Mouse (Mus musculus) myocyte (in vitro differentiated cells): ENCODE results near the gene Slc28a3. TPM values are rescaled to one million over a fixed set of nuclear protein-coding genes. Genes with fewer than 3 reads are reported as not detected.

ENCODE experiments used
- H3K27me3 ChIP-seq: one replicate; pipeline ENCODE4 v1.6.1; 2011; ENCODE audit not compliant: control insufficient read depth, insufficient read depth, insufficient read length
- H3K36me3 ChIP-seq: one replicate; pipeline ENCODE4 v1.6.1; 2011; ENCODE audit not compliant: control insufficient read depth, insufficient read depth
- H3K4me2 ChIP-seq: one replicate; pipeline ENCODE4 v1.6.1; 2011; ENCODE audit warnings: low read depth, control low read depth
- H3K4me3 ChIP-seq: one replicate; pipeline ENCODE4 v1.5.1; 2011; ENCODE audit warnings: mild to moderate bottlenecking, control low read depth, moderate library complexity
- H3K79me2 ChIP-seq: one replicate; pipeline ENCODE4 v1.6.1; 2011; ENCODE audit not compliant: control insufficient read depth, insufficient read depth
- H3ac ChIP-seq: one replicate; pipeline ENCODE4 v1.6.1; 2011; ENCODE audit not compliant: control insufficient read depth, insufficient read length
- CEBPB ChIP-seq: IDR thresholded peaks from 2 replicates; pipeline ENCODE4 v1.6.1; 2011; ENCODE audit warnings: mild to moderate bottlenecking, moderate library complexity; ENCODE audit not compliant: poor library complexity, insufficient read depth, severe bottlenecking
- E2F4 ChIP-seq: IDR thresholded peaks from one replicate; pipeline ENCODE4 v1.6.1; 2011; ENCODE audit warnings: mild to moderate bottlenecking, control low read depth, moderate library complexity; ENCODE audit not compliant: insufficient read depth
- MAX ChIP-seq: IDR thresholded peaks from one replicate; pipeline ENCODE4 v1.6.1; 2011; ENCODE audit warnings: low read depth, mild to moderate bottlenecking, control low read depth
- MYOD1 ChIP-seq, 3 experiments: IDR thresholded peaks; one replicate each; pipeline ENCODE4 v1.6.1; 2011; ENCODE audit warnings: control low read depth in 2 of 3, low read depth in 2 of 3, mild to moderate bottlenecking in 2 of 3, moderate library complexity in 1 of 3; ENCODE audit not compliant: insufficient read length in 2 of 3, control insufficient read depth in 1 of 3
- MYOG ChIP-seq, 3 experiments: IDR thresholded peaks; one replicate each; pipeline ENCODE4 v1.6.1; 2011; ENCODE audit warnings: control low read depth in 2 of 3, low read depth in 2 of 3, mild to moderate bottlenecking in 2 of 3; ENCODE audit not compliant: insufficient read length in 2 of 3, control insufficient read depth in 1 of 3, insufficient read depth in 1 of 3
- POLR2A ChIP-seq: IDR thresholded peaks from one replicate; pipeline ENCODE4 v1.6.1; 2011; ENCODE audit warnings: low read depth, mild to moderate bottlenecking, control low read depth, moderate library complexity; ENCODE audit not compliant: insufficient read length
- POLR2AphosphoS2 ChIP-seq: IDR thresholded peaks from one replicate; pipeline ENCODE4 v1.6.1; 2011; ENCODE audit warnings: low read depth, control low read depth; ENCODE audit not compliant: insufficient read length
- REST ChIP-seq: IDR thresholded peaks from one replicate; pipeline ENCODE4 v1.6.1; 2011; ENCODE audit warnings: mild to moderate bottlenecking, control low read depth, moderate library complexity; ENCODE audit not compliant: insufficient read depth, insufficient read length
- SRF ChIP-seq: IDR thresholded peaks from one replicate; pipeline ENCODE4 v1.6.1; 2011; ENCODE audit warnings: low read depth; ENCODE audit not compliant: control insufficient read depth, insufficient read length
- TCF12 ChIP-seq: IDR thresholded peaks from one replicate; pipeline ENCODE4 v1.6.1; 2011; ENCODE audit warnings: mild to moderate bottlenecking, control low read depth; ENCODE audit not compliant: poor library complexity, insufficient read depth, severe bottlenecking
- TCF3 ChIP-seq: IDR thresholded peaks from one replicate; pipeline ENCODE4 v1.6.1; 2011; ENCODE audit warnings: low read depth, control low read depth; ENCODE audit not compliant: insufficient read length
- USF1 ChIP-seq: IDR thresholded peaks from one replicate; pipeline ENCODE4 v1.6.1; 2011; ENCODE audit warnings: low read depth, mild to moderate bottlenecking, control low read depth, moderate library complexity
- polyA plus RNA-seq: library from polyadenylated mRNA; unstranded; fragments of >200 nt; fragmentation: generic; extraction: Trizol; gene quantifications from one replicate; pipeline ENCODE4 v1.2.1, GENCODE M21; 2012; ENCODE audit warnings: missing spikeins

Slc28a3 gene
- polyA plus RNA-seq, result not detected

DNA sequence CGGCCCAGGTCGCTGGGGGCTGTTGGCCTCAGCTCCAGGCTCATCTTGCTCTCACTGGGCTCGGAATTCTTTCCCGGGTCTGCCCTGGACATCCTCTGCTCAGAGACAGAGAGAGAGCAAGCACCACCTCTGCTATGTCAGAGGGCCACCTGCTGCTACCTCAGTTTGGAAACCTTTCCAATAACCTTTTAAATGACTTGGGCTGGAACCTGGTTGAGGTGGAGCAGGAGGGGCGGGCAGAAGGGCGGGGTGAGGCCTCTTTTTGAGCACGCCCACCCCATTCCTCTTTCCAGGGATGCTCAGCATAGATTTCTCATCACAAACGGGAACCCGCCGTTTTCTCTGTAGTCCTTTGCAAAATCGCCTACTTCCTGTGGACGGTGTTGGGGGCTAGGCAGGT, at the start of gene Slc28a3:
Slc28a3 (minus strand) TSS at position 162 of the 400 bp plus-strand sequence.
- Histone ChIP-seq H3K79me2 (no peaks in the 10 kb centered on the region), H3K27me3 (peaks cover 53% of the 10 kb centered on the region), H3K4me2 (no peak within 1 kb of the TSS), H3ac (no peak within 1 kb of the TSS), H3K4me3 (no peak within 1 kb of the TSS), H3K36me3 (no peaks in the 10 kb centered on the region)
- no peak for TF ChIP-seq CEBPB
- no peak for TF ChIP-seq USF1
- TF ChIP-seq TCF3, result no peak
- no peak for TF ChIP-seq POLR2AphosphoS2
- TF ChIP-seq MAX, result no peak

DNA sequence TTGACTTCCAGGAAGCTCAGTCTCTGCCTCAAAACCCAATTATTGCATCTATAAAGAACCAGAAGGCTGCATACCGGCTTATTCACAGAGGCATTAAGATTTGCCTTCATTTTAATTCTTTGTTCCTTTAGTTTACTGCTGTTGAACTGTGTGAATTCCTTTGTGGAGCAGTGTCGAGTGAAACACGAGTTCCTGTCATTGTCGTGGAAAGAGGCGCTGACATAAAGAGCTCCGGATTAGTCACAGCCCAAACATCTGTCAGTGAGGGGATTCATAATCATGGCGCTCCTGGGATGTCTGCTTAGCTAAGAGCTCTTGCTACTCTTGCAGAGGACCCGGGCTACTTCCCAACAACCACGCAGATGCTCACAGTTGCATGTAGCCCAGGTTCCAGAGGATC, 47.3 kb upstream of the Slc28a3 start:
- H3ac ChIP-seq, result no peak overlapping the region
- no peak overlapping the region for H3K4me3 ChIP-seq
- TF ChIP-seq MAX (no peak), TCF12 (no peak), MYOD1 (IDR thresholded peaks at IDR 0.05; ENCODE audit: control insufficient read depth in 1 of 3, insufficient read length in 2 of 3, low read depth in 2 of 3) (no peak), USF1 (no peak), POLR2A (no peak), REST (no peak), E2F4 (no peak), CEBPB (no peak), SRF (no peak), POLR2AphosphoS2 (no peak), TCF3 (no peak), MYOG (IDR thresholded peaks at IDR 0.05; ENCODE audit: control insufficient read depth in 1 of 3, insufficient read depth in 1 of 3, insufficient read length in 2 of 3, low read depth in 2 of 3) (no peak)
- no peaks in the 10 kb centered on the region for H3K36me3 ChIP-seq
- H3K4me2 ChIP-seq, result no peak overlapping the region
- H3K79me2 ChIP-seq, result no peaks in the 10 kb centered on the region
- H3K27me3 ChIP-seq, result no peaks in the 10 kb centered on the region

DNA sequence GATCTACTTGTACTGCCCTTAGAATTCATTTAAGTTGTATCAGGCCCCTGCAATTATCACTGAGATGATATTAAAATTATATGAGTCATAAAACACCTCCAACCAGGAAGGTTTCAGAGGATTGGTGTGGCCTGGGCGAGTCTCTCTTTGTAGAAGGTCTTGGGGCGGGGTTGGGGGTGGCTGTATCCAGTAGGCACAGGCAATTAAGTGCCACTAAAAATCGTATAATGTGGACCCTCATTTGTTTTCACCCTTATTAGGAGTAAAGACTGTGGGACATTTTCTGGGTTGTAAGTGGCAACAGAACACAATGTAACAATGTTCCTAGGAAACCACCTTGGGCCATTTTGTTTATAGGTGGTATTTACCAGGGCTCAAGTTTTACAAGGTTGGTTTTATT, 46.2 kb upstream of the Slc28a3 start:
- no peaks in the 10 kb centered on the region for H3K36me3 ChIP-seq
- H3K27me3 ChIP-seq, result no peaks in the 10 kb centered on the region
- no peak overlapping the region for H3K4me3 ChIP-seq
- H3ac ChIP-seq, result no peak overlapping the region
- no peak overlapping the region for H3K4me2 ChIP-seq
- H3K79me2 ChIP-seq, result no peaks in the 10 kb centered on the region
- TF ChIP-seq TCF3, result no peak
- no peak for TF ChIP-seq MYOG (IDR thresholded peaks at IDR 0.05; ENCODE audit: control insufficient read depth in 1 of 3, insufficient read depth in 1 of 3, insufficient read length in 2 of 3, low read depth in 2 of 3)
- no peak for TF ChIP-seq E2F4
- TF ChIP-seq POLR2A, result no peak
- no peak for TF ChIP-seq POLR2AphosphoS2
- no peak for TF ChIP-seq SRF
- TF ChIP-seq CEBPB, result no peak
- no peak for TF ChIP-seq REST
- TF ChIP-seq USF1, result no peak
- TF ChIP-seq MAX, result no peak
- TF ChIP-seq TCF12, result no peak
- no peak for TF ChIP-seq MYOD1 (IDR thresholded peaks at IDR 0.05; ENCODE audit: control insufficient read depth in 1 of 3, insufficient read length in 2 of 3, low read depth in 2 of 3)

DNA sequence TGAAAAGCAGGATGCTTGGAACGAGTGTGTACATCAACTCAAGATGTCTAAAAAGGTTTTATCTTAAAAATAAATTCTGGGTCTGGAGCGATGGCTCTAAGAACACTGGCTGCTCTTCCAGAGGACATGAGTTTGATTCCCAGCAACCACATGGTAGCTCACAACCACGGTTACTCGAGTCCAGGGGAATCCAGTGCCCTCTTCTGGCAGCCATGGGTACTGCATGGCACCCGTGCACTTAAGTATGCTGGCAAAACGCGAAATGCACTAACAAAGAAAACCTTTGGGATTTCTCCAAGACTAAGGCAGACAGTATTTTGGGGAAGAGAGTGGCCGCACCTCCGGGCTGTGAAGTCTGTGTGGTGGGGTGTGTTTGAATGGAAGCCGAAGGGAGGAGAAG, 44.9 kb upstream of the Slc28a3 start:
- H3K36me3 ChIP-seq, result no peaks in the 10 kb centered on the region
- no peak overlapping the region for H3ac ChIP-seq
- H3K27me3 ChIP-seq, result no peaks in the 10 kb centered on the region
- no peak overlapping the region for H3K4me3 ChIP-seq
- H3K79me2 ChIP-seq, result no peaks in the 10 kb centered on the region
- no peak overlapping the region for H3K4me2 ChIP-seq
- TF ChIP-seq CEBPB (no peak), MYOG (IDR thresholded peaks at IDR 0.05; ENCODE audit: control insufficient read depth in 1 of 3, insufficient read depth in 1 of 3, insufficient read length in 2 of 3, low read depth in 2 of 3) (no peak), USF1 (no peak), E2F4 (no peak), POLR2AphosphoS2 (no peak), TCF12 (no peak), POLR2A (no peak), MAX (no peak), REST (no peak), TCF3 (no peak), MYOD1 (IDR thresholded peaks at IDR 0.05; ENCODE audit: control insufficient read depth in 1 of 3, insufficient read length in 2 of 3, low read depth in 2 of 3) (no peak), SRF (no peak)

DNA sequence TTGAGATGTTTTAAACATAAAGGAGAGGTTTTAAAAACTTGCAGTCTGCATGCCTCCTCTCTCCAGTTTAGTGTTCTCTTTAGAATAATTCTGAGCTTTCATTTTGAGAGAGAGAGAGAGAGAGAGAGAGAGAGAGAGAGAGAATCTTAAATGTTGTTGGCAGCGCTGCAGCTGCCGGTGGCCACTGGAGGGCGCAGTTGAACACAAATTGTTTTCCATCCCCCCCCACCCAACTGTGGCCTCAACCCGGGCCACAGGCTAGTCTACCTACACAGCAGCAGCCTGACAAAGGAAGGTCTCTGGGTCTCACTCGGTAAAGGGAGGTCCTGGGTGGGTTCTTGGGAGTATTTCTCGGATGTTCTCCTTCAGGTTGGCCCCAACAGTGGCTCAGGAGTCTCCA, 29.7 kb upstream of the Slc28a3 start:
- Histone ChIP-seq H3ac (no peak overlapping the region), H3K27me3 (peaks cover 9% of the 10 kb centered on the region), H3K79me2 (no peaks in the 10 kb centered on the region), H3K36me3 (no peaks in the 10 kb centered on the region), H3K4me3 (no peak overlapping the region), H3K4me2 (no peak overlapping the region)
- TF ChIP-seq POLR2AphosphoS2, result no peak
- no peak for TF ChIP-seq MYOD1 (IDR thresholded peaks at IDR 0.05; ENCODE audit: control insufficient read depth in 1 of 3, insufficient read length in 2 of 3, low read depth in 2 of 3)
- TF ChIP-seq MYOG (IDR thresholded peaks at IDR 0.05; ENCODE audit: control insufficient read depth in 1 of 3, insufficient read depth in 1 of 3, insufficient read length in 2 of 3, low read depth in 2 of 3), result no peak
- TF ChIP-seq E2F4, result no peak
- no peak for TF ChIP-seq SRF
- no peak for TF ChIP-seq CEBPB
- TF ChIP-seq TCF3, result no peak
- TF ChIP-seq REST, result no peak
- TF ChIP-seq POLR2A, result no peak
- TF ChIP-seq MAX, result no peak
- no peak for TF ChIP-seq TCF12
- no peak for TF ChIP-seq USF1
